Mouse (Mus musculus): ENCODE data around the gene 9530068E07Rik. TPM values are rescaled to one million over a fixed set of nuclear protein-coding genes. Genes with fewer than 3 reads are reported as not detected.
"Not testable (repeated sequence)": the region's sequence is repeated elsewhere in the genome, so short reads cannot be mapped to it uniquely, and the experiment has no call there.

The 9530068E07Rik gene
- polyA plus RNA-seq, 1 experiment from 2014 or later: 138 TPM

GRCm38 (mm10) chr11:52386892-52387291, 9.3 kb upstream of the 9530068E07Rik start:
- WGBS: 91% methylated on average over 3 of the region's 3 CpGs
- Histone ChIP-seq H3K9ac (no peak overlapping the region), H3K4me3 (replicated peaks; ENCODE audit: low read length) (no peak overlapping the region), H3K36me3 (replicated peaks; ENCODE audit: control insufficient read depth, insufficient read depth) (peaks cover 80% of the 10 kb centered on the region), H3K9me3 (ENCODE audit: control insufficient read depth, low read length) (no peaks in the 10 kb centered on the region), H3K27me3 (ENCODE audit: control insufficient read depth, insufficient read depth, low read length) (no peaks in the 10 kb centered on the region), H3K4me2 (replicated peaks) (no peak overlapping the region), H3K27ac (no peak overlapping the region), H3K4me1 (replicated peaks; ENCODE audit: control insufficient read depth, insufficient read depth, low read length) (no peaks in the 10 kb centered on the region)
- ATAC-seq (ENCODE audit: low FRiP score) (no peak), DNase-seq (ENCODE audit: low spot score) (no peak)

DNA sequence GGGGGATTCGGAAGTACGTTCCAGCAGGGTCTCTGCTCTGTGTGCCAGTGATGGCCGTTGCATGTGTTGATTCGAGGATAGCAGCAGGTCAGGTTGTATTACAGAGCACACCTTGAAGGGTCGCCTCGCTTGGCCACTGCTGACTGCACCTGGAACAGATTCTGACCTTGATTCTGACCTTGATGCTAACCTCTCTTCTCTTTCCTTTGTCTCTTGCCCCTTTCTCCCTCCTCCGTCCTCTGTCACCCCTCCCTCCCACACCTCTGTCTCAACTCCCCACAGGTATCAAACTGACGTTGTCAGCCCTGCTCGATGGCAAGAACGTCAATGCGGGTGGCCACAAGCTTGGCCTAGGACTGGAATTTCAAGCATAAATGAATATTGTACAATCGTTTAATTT, 8.1 kb upstream of the 9530068E07Rik start:
- DNase-seq (ENCODE audit: low spot score): no peak
- 92% methylated on average over 12 of the region's 12 CpGs for WGBS
- no peaks in the 10 kb centered on the region for H3K4me1 ChIP-seq (replicated peaks; ENCODE audit: control insufficient read depth, insufficient read depth, low read length)
- H3K4me3 ChIP-seq (replicated peaks; ENCODE audit: low read length): no peak overlapping the region
- H3K36me3 ChIP-seq (replicated peaks; ENCODE audit: control insufficient read depth, insufficient read depth): peaks cover 68% of the 10 kb centered on the region
- no peak overlapping the region for H3K9ac ChIP-seq
- no peak overlapping the region for H3K4me2 ChIP-seq (replicated peaks)
- H3K27ac ChIP-seq: no peak overlapping the region
- ATAC-seq (ENCODE audit: low FRiP score): no peak
- no peaks in the 10 kb centered on the region for H3K27me3 ChIP-seq (ENCODE audit: control insufficient read depth, insufficient read depth, low read length)
- no peaks in the 10 kb centered on the region for H3K9me3 ChIP-seq (ENCODE audit: control insufficient read depth, low read length)

DNA sequence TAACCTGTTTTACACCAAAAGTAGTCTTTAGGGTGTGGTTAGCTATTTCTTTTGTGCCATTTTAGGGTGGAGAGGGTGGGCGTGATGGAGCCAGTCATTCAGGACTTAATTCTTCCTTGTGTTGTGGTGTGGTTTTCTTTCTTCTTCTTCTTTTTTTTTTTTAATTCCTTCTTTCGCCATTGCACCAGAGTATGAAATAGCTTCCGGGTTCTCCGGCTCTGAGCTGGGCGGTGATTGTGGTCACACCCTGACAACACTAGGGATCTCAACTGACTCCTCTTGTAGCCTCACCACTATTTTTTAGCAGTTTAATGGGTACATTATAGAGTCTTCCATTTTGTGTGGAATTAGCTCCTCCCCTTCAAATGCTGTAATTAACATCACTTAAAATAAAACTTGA, 7.2 kb upstream of the 9530068E07Rik start:
- not testable (repeated sequence) for DNase-seq (ENCODE audit: low spot score); H3K4me3 ChIP-seq (replicated peaks; ENCODE audit: low read length); H3K9ac ChIP-seq; H3K27ac ChIP-seq; H3K4me2 ChIP-seq (replicated peaks); H3K9me3 ChIP-seq (ENCODE audit: control insufficient read depth, low read length); H3K4me1 ChIP-seq (replicated peaks; ENCODE audit: control insufficient read depth, insufficient read depth, low read length); ATAC-seq (ENCODE audit: low FRiP score); H3K27me3 ChIP-seq (ENCODE audit: control insufficient read depth, insufficient read depth, low read length)
- H3K36me3 ChIP-seq (replicated peaks; ENCODE audit: control insufficient read depth, insufficient read depth): peaks cover 59% of the 10 kb centered on the region
- WGBS: 96% methylated on average over 5 of the region's 5 CpGs

- no peak for DNase-seq (ENCODE audit: low spot score)
- Histone ChIP-seq H3K27me3 (ENCODE audit: control insufficient read depth, insufficient read depth, low read length) (no peaks in the 10 kb centered on the region), H3K36me3 (replicated peaks; ENCODE audit: control insufficient read depth, insufficient read depth) (peaks cover 52% of the 10 kb centered on the region), H3K4me3 (replicated peaks; ENCODE audit: low read length) (no peak overlapping the region), H3K4me1 (replicated peaks; ENCODE audit: control insufficient read depth, insufficient read depth, low read length) (no peaks in the 10 kb centered on the region), H3K27ac (no peak overlapping the region), H3K9me3 (ENCODE audit: control insufficient read depth, low read length) (no peaks in the 10 kb centered on the region), H3K9ac (no peak overlapping the region), H3K4me2 (replicated peaks) (no peak overlapping the region)
- whole genome bisulfite sequencing: 94% methylated on average over 7 of the region's 7 CpGs
- no peak for ATAC-seq (ENCODE audit: low FRiP score)
Measured at GRCm38 (mm10) chr11:52389933-52390332, 6.3 kb upstream of the 9530068E07Rik start.

DNA sequence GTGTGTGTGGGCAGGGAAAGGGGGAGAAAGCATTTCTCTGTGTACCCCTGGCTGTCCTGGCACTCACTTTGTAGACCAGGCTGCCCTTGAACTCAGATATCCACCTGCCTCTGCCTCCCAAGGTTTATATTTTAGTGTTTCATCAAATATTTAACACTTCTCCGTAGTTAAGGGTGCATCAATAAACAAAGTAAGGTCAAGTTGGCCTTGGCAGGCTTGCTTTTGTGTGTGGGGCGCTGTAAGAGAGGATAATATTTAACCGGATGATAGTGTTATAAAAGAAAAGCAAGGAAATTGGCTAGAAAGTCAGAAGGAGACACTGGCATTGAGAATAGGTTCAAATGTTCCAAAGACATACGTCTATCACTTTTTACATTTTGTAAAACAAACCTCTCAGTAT, 1.7 kb upstream of the 9530068E07Rik start:
- H3K9me3 ChIP-seq (ENCODE audit: control insufficient read depth, low read length): no peaks in the 10 kb centered on the region
- H3K36me3 ChIP-seq (replicated peaks; ENCODE audit: control insufficient read depth, insufficient read depth): peaks cover 8% of the 10 kb centered on the region; the same call in 1 of the 2 replicates
- H3K27me3 ChIP-seq (ENCODE audit: control insufficient read depth, insufficient read depth, low read length): no peaks in the 10 kb centered on the region
- DNase-seq (ENCODE audit: low spot score) (no peak), ATAC-seq (ENCODE audit: low FRiP score) (no peak)
- no peak overlapping the region for H3K4me2 ChIP-seq (replicated peaks)
- 85% methylated on average over 4 of the region's 4 CpGs for WGBS
- H3K4me3 ChIP-seq (replicated peaks; ENCODE audit: low read length): no peak overlapping the region
- H3K9ac ChIP-seq: no peak overlapping the region
- peaks cover 5% of the 10 kb centered on the region for H3K4me1 ChIP-seq (replicated peaks; ENCODE audit: control insufficient read depth, insufficient read depth, low read length)
- no peak overlapping the region for H3K27ac ChIP-seq

- DNase-seq (ENCODE audit: low spot score): no peak
- peak overlapping the region; percentile 78; the same call in 1 of the 2 replicates for H3K4me3 ChIP-seq (replicated peaks; ENCODE audit: low read length)
- peak overlapping the region; percentile 55; the same call in 1 of the 2 replicates for H3K4me2 ChIP-seq (replicated peaks)
- peaks cover 5% of the 10 kb centered on the region for H3K4me1 ChIP-seq (replicated peaks; ENCODE audit: control insufficient read depth, insufficient read depth, low read length)
- H3K27me3 ChIP-seq (ENCODE audit: control insufficient read depth, insufficient read depth, low read length): no peaks in the 10 kb centered on the region
- no peaks in the 10 kb centered on the region for H3K9me3 ChIP-seq (ENCODE audit: control insufficient read depth, low read length)
- no peak for ATAC-seq (ENCODE audit: low FRiP score)
- H3K27ac ChIP-seq: no peak overlapping the region
- no peak overlapping the region for H3K9ac ChIP-seq
- H3K36me3 ChIP-seq (replicated peaks; ENCODE audit: control insufficient read depth, insufficient read depth): 0 out of 2 replicates have a peak, but pooled peaks cover under 1% of the 10 kb centered on the region
- 25% methylated on average over 4 of the region's 4 CpGs for WGBS
Measured at GRCm38 (mm10) chr11:52395343-52395742, 885 bp upstream of the 9530068E07Rik start.

DNA sequence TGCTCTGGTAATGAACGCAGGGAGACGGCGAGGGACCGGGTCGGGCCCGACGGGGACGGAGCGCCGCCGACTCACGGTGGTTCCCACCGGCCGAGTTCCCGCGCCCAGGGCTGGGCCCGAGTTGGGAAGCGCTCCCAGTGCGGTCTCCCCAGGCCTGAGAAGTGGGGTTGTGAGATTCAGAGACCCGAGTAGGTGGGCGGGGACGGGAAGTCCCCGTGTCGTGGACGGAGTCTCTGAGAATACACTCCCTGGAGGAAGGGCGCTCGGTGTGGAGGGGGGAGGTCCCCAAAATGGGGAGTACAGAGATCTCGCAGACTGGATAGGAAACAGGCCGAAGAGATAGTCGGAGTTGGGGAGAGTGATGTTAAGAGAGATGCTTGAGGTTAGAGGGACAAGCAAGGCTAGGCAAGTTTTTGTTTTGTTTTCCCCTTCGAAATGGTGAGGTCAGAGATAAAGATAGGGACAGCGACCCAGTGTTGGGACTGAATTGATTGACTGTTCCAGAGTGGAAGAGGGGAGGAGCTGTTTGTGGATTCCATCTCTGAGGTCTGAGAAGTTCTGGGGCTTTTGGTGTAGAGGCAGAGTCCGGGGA, 465 bp downstream of the 9530068E07Rik start:
- peak; percentile 44 for DNase-seq (ENCODE audit: low spot score)
- H3K4me1 ChIP-seq (replicated peaks; ENCODE audit: control insufficient read depth, insufficient read depth, low read length): peaks cover 7% of the 10 kb centered on the region
- H3K9ac ChIP-seq: peak overlapping the region; percentile 86
- H3K36me3 ChIP-seq (replicated peaks; ENCODE audit: control insufficient read depth, insufficient read depth): no peaks in the 10 kb centered on the region
- peak overlapping the region; percentile 78 for H3K4me3 ChIP-seq (replicated peaks; ENCODE audit: low read length)
- H3K27me3 ChIP-seq (ENCODE audit: control insufficient read depth, insufficient read depth, low read length): no peaks in the 10 kb centered on the region
- H3K4me2 ChIP-seq (replicated peaks): peak overlapping the region; percentile 55
- H3K27ac ChIP-seq: peak overlapping the region; percentile 92
- no peaks in the 10 kb centered on the region for H3K9me3 ChIP-seq (ENCODE audit: control insufficient read depth, low read length)
- under 1% methylated on average over 33 of the region's 33 CpGs for WGBS
- ATAC-seq (ENCODE audit: low FRiP score): peak; percentile 81

DNA sequence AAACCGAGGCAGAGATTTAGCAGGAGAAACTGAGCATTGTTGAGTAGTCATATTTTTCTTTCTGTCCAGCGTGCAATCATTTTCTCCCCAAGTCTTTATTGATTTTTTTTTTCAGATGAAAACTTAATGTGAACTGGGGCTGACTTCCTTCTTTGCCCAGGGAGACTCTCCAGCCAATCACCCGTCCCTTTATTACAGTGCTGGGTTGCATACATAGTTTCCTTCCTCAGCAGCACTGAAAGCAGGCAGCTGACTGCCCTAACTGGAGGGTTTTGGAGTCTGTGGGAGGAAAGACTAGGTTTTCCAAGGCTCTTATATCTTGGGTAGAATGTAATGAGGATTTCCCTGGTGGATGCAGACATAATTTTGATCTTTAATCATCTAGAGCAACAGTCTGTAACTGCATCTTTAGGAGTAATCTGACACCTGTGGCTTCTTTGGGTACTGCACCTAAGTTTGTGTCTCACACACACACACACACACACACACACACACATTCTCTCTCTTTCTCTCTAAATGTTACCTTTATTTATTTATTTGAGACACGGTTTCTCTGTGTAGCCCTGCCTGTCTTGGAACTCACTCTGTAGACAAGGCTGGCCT, 1.3 kb downstream of the 9530068E07Rik start:
- no peaks in the 10 kb centered on the region for H3K36me3 ChIP-seq (replicated peaks; ENCODE audit: control insufficient read depth, insufficient read depth)
- DNase-seq (ENCODE audit: low spot score) (no peak), ATAC-seq (ENCODE audit: low FRiP score) (no peak)
- H3K4me2 ChIP-seq (replicated peaks): peak overlapping the region; percentile 55
- H3K27me3 ChIP-seq (ENCODE audit: control insufficient read depth, insufficient read depth, low read length): no peaks in the 10 kb centered on the region
- H3K9ac ChIP-seq: peak overlapping the region; percentile 86
- H3K4me3 ChIP-seq (replicated peaks; ENCODE audit: low read length): peak overlapping the region; percentile 78
- WGBS: 88% methylated on average over 4 of the region's 4 CpGs
- peaks cover 7% of the 10 kb centered on the region for H3K4me1 ChIP-seq (replicated peaks; ENCODE audit: control insufficient read depth, insufficient read depth, low read length)
- H3K9me3 ChIP-seq (ENCODE audit: control insufficient read depth, low read length): no peaks in the 10 kb centered on the region
- H3K27ac ChIP-seq: no peak overlapping the region

- Histone ChIP-seq H3K4me1 (replicated peaks; ENCODE audit: control insufficient read depth, insufficient read depth, low read length) (peaks cover 7% of the 10 kb centered on the region; the same call in 1 of the 2 replicates), H3K36me3 (replicated peaks; ENCODE audit: control insufficient read depth, insufficient read depth) (peaks cover 35% of the 10 kb centered on the region), H3K9me3 (ENCODE audit: control insufficient read depth, low read length) (no peaks in the 10 kb centered on the region), H3K27ac (no peak overlapping the region), H3K4me2 (replicated peaks) (no peak overlapping the region), H3K27me3 (ENCODE audit: control insufficient read depth, insufficient read depth, low read length) (no peaks in the 10 kb centered on the region), H3K4me3 (replicated peaks; ENCODE audit: low read length) (no peak overlapping the region), H3K9ac (no peak overlapping the region)
- ATAC-seq (ENCODE audit: low FRiP score): no peak
- DNase-seq (ENCODE audit: low spot score): no peak
- WGBS: 83% methylated on average over 2 of the region's 2 CpGs
Measured at GRCm38 (mm10) chr11:52401476-52401875, 5.2 kb downstream of the 9530068E07Rik start.
